Mouse (Mus musculus): ENCODE measurements at regions not wholly inside any gene's neighbourhood (a gene's known extent, or its start where the extent isn't known, plus 50 kb on each side); places are given as distances from the start of the nearest gene placed in this dataset.

DNA sequence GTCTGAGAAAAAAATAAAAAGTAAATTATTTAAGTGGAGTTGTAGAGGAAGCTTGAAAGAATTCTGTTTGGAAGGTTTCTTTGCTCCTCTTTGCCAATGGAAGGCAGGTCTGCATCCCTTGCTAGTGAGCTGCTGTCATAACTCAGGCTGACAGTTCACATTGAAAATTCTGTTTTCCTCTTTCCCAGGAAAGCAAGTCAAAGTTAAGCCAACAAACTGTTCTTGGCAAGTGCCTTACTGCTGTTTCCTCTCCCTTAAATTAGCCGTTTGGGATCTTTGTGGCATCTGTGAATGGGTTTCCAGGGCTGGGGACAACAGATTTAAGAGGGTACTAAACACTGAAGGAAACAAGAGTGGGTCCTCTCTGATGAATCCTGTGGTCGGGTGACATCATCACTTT, 261.2 kb downstream of the Pou4f1 start:
- dilution Hi-C loops (cut with MboI; ENCODE audit: extremely low pct_ligation_motif_present, extremely low pct_unique_long_range_greater_than_20kb, low sequenced_read_pairs) (no loop called here), in situ Hi-C loops (cut with MboI; ENCODE audit: low pct_ligation_motif_present, low pct_unique_long_range_greater_than_20kb, low sequenced_read_pairs) (loop anchor here (10.0 kb wide), 1 partner anchor 482 kb away; no protein-coding TSS in a partner anchor)
- Histone ChIP-seq H3K27ac (ENCODE audit: insufficient read depth, low read depth) (no peak overlapping the region), H3K79me2 (replicated peaks; ENCODE audit: control insufficient read depth, extremely low read depth, insufficient read depth, poor library complexity, severe bottlenecking) (no peaks in the 10 kb centered on the region), H3K4me2 (ENCODE audit: insufficient read depth, low read depth, poor library complexity, severe bottlenecking) (no peak overlapping the region), H3K4me3 (replicated peaks in 1 of 3; ENCODE audit: low read depth in 2 of 3, low read length in 2 of 3, poor library complexity in 1 of 3) (no peak overlapping the region), H3K4me1 (ENCODE audit: control insufficient read depth in 1 of 2, insufficient read depth in 2 of 2) (no peaks in the 10 kb centered on the region), H3K9me3 (replicated peaks; ENCODE audit: low read length) (no peaks in the 10 kb centered on the region), H3K27me3 (replicated peaks) (no peaks in the 10 kb centered on the region), H3K9ac (ENCODE audit: insufficient read depth, low read depth) (no peak overlapping the region), H3K36me3 (replicated peaks in 1 of 2; ENCODE audit: control insufficient read depth in 1 of 2, insufficient read depth in 1 of 2, low read length in 1 of 2) (no peaks in the 10 kb centered on the region)
- no peak for DNase-seq (ENCODE audit: extremely low read depth)
- TF ChIP-seq IRF4 (IDR thresholded peaks at IDR 0.05; ENCODE audit: low read depth, low read length) = no peak
- TF ChIP-seq JUN (IDR thresholded peaks at IDR 0.05; ENCODE audit: insufficient read depth, low read depth, low read length) = no peak
- no peak for TF ChIP-seq UBTF (IDR thresholded peaks at IDR 0.05; ENCODE audit: low read depth, low read length)
- TF ChIP-seq JUND (conservative IDR thresholded peaks at IDR 0.05; ENCODE audit: low read depth, low read length) = no peak
- TF ChIP-seq CTCF (conservative IDR thresholded peaks at IDR 0.05 in 1 of 2, IDR thresholded peaks at IDR 0.05 in 1 of 2; ENCODE audit: low read depth in 2 of 2, low read length in 2 of 2) = no peak
- TF ChIP-seq TCF12 (IDR thresholded peaks at IDR 0.05; ENCODE audit: low read depth, low read length) = no peak
- no peak for TF ChIP-seq MAFK (IDR thresholded peaks at IDR 0.05; ENCODE audit: insufficient replicate concordance, low read length)
- no peak for TF ChIP-seq RAD21 (IDR thresholded peaks at IDR 0.05; ENCODE audit: low read depth, low read length)

- dilution Hi-C loops (cut with MboI; ENCODE audit: extremely low pct_ligation_motif_present, extremely low pct_unique_long_range_greater_than_20kb, low sequenced_read_pairs) = no loop called here
- Histone ChIP-seq H3K27me3 (replicated peaks) (no peaks in the 10 kb centered on the region), H3K27ac (ENCODE audit: insufficient read depth, low read depth) (no peak overlapping the region), H3K4me3 (replicated peaks in 1 of 3; ENCODE audit: low read depth in 2 of 3, low read length in 2 of 3, poor library complexity in 1 of 3) (no peak overlapping the region), H3K79me2 (replicated peaks; ENCODE audit: control insufficient read depth, extremely low read depth, insufficient read depth, poor library complexity, severe bottlenecking) (no peaks in the 10 kb centered on the region), H3K9ac (ENCODE audit: insufficient read depth, low read depth) (no peak overlapping the region), H3K36me3 (replicated peaks in 1 of 2; ENCODE audit: control insufficient read depth in 1 of 2, insufficient read depth in 1 of 2, low read length in 1 of 2) (no peaks in the 10 kb centered on the region), H3K4me1 (ENCODE audit: control insufficient read depth in 1 of 2, insufficient read depth in 2 of 2) (no peaks in the 10 kb centered on the region), H3K9me3 (replicated peaks; ENCODE audit: low read length) (no peaks in the 10 kb centered on the region), H3K4me2 (ENCODE audit: insufficient read depth, low read depth, poor library complexity, severe bottlenecking) (no peak overlapping the region)
- in situ Hi-C loops (cut with MboI; ENCODE audit: low pct_ligation_motif_present, low pct_unique_long_range_greater_than_20kb, low sequenced_read_pairs) = loop anchor here (10.0 kb wide), 1 partner anchor 479 kb away; no protein-coding TSS in a partner anchor
- no peak for TF ChIP-seq MYC (IDR thresholded peaks at IDR 0.05; ENCODE audit: low read depth, low read length)
- peak in 1 of 2 experiments; percentile 59; a peak in 3 of 4 replicates for TF ChIP-seq CTCF (conservative IDR thresholded peaks at IDR 0.05 in 1 of 2, IDR thresholded peaks at IDR 0.05 in 1 of 2; ENCODE audit: low read depth in 2 of 2, low read length in 2 of 2)
- no peak for TF ChIP-seq EP300 (IDR thresholded peaks at IDR 0.05; ENCODE audit: low read length)
- TF ChIP-seq UBTF (IDR thresholded peaks at IDR 0.05; ENCODE audit: low read depth, low read length) = no peak
- TF ChIP-seq MXI1 (IDR thresholded peaks at IDR 0.05; ENCODE audit: low read depth, low read length) = no peak
- peak; percentile 37 for TF ChIP-seq RAD21 (IDR thresholded peaks at IDR 0.05; ENCODE audit: low read depth, low read length)
- TF ChIP-seq BHLHE40 (IDR thresholded peaks at IDR 0.05; ENCODE audit: low read depth, low read length) = no peak
- TF ChIP-seq ZMIZ1 (IDR thresholded peaks at IDR 0.05; ENCODE audit: low read depth, low read length) = no peak
- TF ChIP-seq SMC3 (IDR thresholded peaks at IDR 0.05; ENCODE audit: low read depth, low read length) = peak; percentile 55
- peak; percentile 34 for DNase-seq (ENCODE audit: extremely low read depth)
Measured at GRCm38 (mm10) chr14:104203239-104203986, 264.4 kb downstream of the Pou4f1 start.

Measured in CH12.LX (cell line).